ENCODE assay signal across 1 mouse cellular context in genomic region chr17:23961573-23962122, GRCm38 (mm10).
TF ChIP-seq lines count a peak whose summit lies in the region.

No protein-coding gene starts in this region.

TF ChIP-seq in MEL, 35 proteins besides CTCF, POLR2A, EP300 and RAD21:
- TF ChIP-seq RCOR1 (IDR thresholded peaks at IDR 0.05; ENCODE audit: low read depth, low read length) (no peak), BHLHE40 (IDR thresholded peaks at IDR 0.05; ENCODE audit: borderline replicate concordance, low read depth, low read length) (no peak), MYC (IDR thresholded peaks at IDR 0.05; ENCODE audit: low read depth, low read length) (no peak), ZNF384 (IDR thresholded peaks at IDR 0.05; ENCODE audit: low read depth, low read length) (no peak), ZMIZ1 (IDR thresholded peaks at IDR 0.05; ENCODE audit: low read depth, low read length) (peak; percentile 86), MYB (IDR thresholded peaks at IDR 0.05; ENCODE audit: low read depth, low read length) (no peak), TBP (IDR thresholded peaks at IDR 0.05; ENCODE audit: low read depth, low read length) (peak; percentile 93), SIN3A (IDR thresholded peaks at IDR 0.05; ENCODE audit: low read length) (no peak), TAL1 (IDR thresholded peaks at IDR 0.05; ENCODE audit: low read length) (no peak), JUND (IDR thresholded peaks at IDR 0.05; ENCODE audit: low read depth, low read length) (no peak), HCFC1 (IDR thresholded peaks at IDR 0.05; ENCODE audit: low read depth, low read length) (0 out of 2 replicates have a peak, but pooled peaks have one; percentile 20), E2F4 (IDR thresholded peaks at IDR 0.05; ENCODE audit: borderline replicate concordance, low read depth, low read length) (no peak), NELFE (IDR thresholded peaks at IDR 0.05; ENCODE audit: low read depth, low read length) (no peak)
